Mouse (Mus musculus) embryonic facial prominence, embryonic 15.5 days (tissue): ENCODE data around the gene Anks3. TPM values are rescaled to one million over a fixed set of nuclear protein-coding genes. Genes with fewer than 3 reads are reported as not detected.

ENCODE experiments used
- ATAC-seq: fragments of 200-750 bp; cut with Nextera tagmentation; 2 replicates; pipeline ENCODE4 v1.8.0; 2017; ENCODE audit warnings: low read depth, moderate TSS enrichment; ENCODE audit not compliant: insufficient number of reproducible peaks, low FRiP score, low TSS enrichment
- H3K27ac ChIP-seq: fragments of 300-500 bp; sonication (generic); replicated peaks from 2 replicates; pipeline ENCODE4 v1.5.1; 2015; ENCODE audit warnings: mild to moderate bottlenecking, inconsistent platforms
- H3K27me3 ChIP-seq: fragments of 300-500 bp; sonication (generic); 2 replicates; pipeline ENCODE4 v1.6.1; 2015; ENCODE audit warnings: inconsistent platforms
- H3K36me3 ChIP-seq: fragments of 300-500 bp; sonication (generic); 2 replicates; pipeline ENCODE4 v1.6.1; 2015; ENCODE audit warnings: mild to moderate bottlenecking, inconsistent platforms
- H3K4me1 ChIP-seq: fragments of 300-500 bp; sonication (generic); 2 replicates; pipeline ENCODE4 v1.6.1; 2015; ENCODE audit warnings: inconsistent platforms
- H3K4me2 ChIP-seq: fragments of 300-500 bp; sonication (generic); replicated peaks from 2 replicates; pipeline ENCODE4 v1.6.1; 2015; ENCODE audit warnings: mild to moderate bottlenecking, inconsistent platforms
- H3K4me3 ChIP-seq: fragments of 300-500 bp; sonication (generic); replicated peaks from 2 replicates; pipeline ENCODE4 v1.5.1; 2015; ENCODE audit warnings: mild to moderate bottlenecking, inconsistent platforms
- H3K9ac ChIP-seq: fragments of 300-500 bp; sonication (generic); 2 replicates; pipeline ENCODE4 v1.6.1; 2015; ENCODE audit warnings: inconsistent platforms
- H3K9me3 ChIP-seq: fragments of 300-500 bp; sonication (generic); replicated peaks from 2 replicates; pipeline ENCODE4 v1.6.1; 2016; ENCODE audit warnings: inconsistent platforms
- WGBS: fragments of 180-500 bp; shearing (Covaris S2); methylation state at CpG from one replicate; pipeline ENCODE4 v1.1.7; 2015; 5-methylcytosine and 5-hydroxymethylcytosine counted together
- polyA plus RNA-seq: library from polyadenylated mRNA; unstranded; fragments of >200 nt; fragmentation: Nextera tagmentation; extraction: Ambion mirVana; gene quantifications from 2 replicates; pipeline ENCODE4 v1.2.1, GENCODE M21; 2015

Anks3 gene
- polyA plus RNA-seq, 1 experiment from 2014 or later, result 72.8 TPM

DNA sequence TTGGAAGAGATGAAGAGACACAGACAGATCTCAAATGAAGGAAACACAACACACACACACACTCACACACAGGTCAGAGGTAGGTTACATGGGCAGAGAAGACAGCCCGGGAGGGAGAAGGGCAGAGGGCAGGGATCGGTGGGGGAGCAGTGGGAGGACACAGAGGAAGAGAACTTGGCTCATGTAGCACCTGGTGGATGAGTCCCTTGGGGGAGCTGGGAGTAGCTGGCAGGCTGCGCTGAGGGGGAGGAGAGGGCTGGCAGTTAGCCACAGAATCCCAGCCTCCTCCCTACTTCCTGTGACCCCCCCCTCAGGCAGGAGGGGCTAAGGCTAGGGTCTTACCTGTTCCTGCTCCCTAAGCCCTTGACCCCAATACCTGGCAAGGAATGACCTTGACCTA, 33.5 kb upstream of the Anks3 start, which contains the start of gene Sept12:
TSS of gene Sept12 (minus strand) at position 300 of the 400 bp plus-strand sequence.
- no peak within 1 kb of the TSS for H3K4me2 ChIP-seq
- 43% methylated on average over 3 of the region's 3 CpGs for WGBS
- no peaks in the 10 kb centered on the region for H3K9me3 ChIP-seq
- H3K9ac ChIP-seq, result no peak within 1 kb of the TSS
- H3K27ac ChIP-seq, result no peak within 1 kb of the TSS
- no peaks in the 10 kb centered on the region for H3K36me3 ChIP-seq
- H3K4me3 ChIP-seq, result no peak within 1 kb of the TSS
- no peaks in the 10 kb centered on the region for H3K4me1 ChIP-seq
- H3K27me3 ChIP-seq, result no peaks in the 10 kb centered on the region
- no peak for ATAC-seq

GRCm38 (mm10) chr16:4993276-4993675, 29.3 kb upstream of the Anks3 start:
- 78% methylated on average over 4 of the region's 4 CpGs for WGBS
- no peak overlapping the region for H3K27ac ChIP-seq

GRCm38 (mm10) chr16:4984717-4985116, 20.7 kb upstream of the Anks3 start:
- no peak for ATAC-seq
- no peak overlapping the region for H3K4me3 ChIP-seq
- no peak overlapping the region for H3K9ac ChIP-seq
- 91% methylated on average over 12 of the region's 12 CpGs for WGBS
- H3K4me2 ChIP-seq, result no peak overlapping the region
- H3K36me3 ChIP-seq, result no peaks in the 10 kb centered on the region
- H3K27me3 ChIP-seq, result no peaks in the 10 kb centered on the region
- H3K4me1 ChIP-seq, result no peaks in the 10 kb centered on the region
- no peaks in the 10 kb centered on the region for H3K9me3 ChIP-seq
- H3K27ac ChIP-seq, result no peak overlapping the region

More at GRCm38 (mm10) chr16:4993276-4993675, 29.3 kb upstream of the Anks3 start:
- Histone ChIP-seq H3K9me3 (no peaks in the 10 kb centered on the region), H3K27me3 (no peaks in the 10 kb centered on the region), H3K9ac (no peak overlapping the region), H3K4me2 (no peak overlapping the region), H3K4me1 (no peaks in the 10 kb centered on the region), H3K36me3 (no peaks in the 10 kb centered on the region), H3K4me3 (no peak overlapping the region)
- no peak for ATAC-seq

DNA sequence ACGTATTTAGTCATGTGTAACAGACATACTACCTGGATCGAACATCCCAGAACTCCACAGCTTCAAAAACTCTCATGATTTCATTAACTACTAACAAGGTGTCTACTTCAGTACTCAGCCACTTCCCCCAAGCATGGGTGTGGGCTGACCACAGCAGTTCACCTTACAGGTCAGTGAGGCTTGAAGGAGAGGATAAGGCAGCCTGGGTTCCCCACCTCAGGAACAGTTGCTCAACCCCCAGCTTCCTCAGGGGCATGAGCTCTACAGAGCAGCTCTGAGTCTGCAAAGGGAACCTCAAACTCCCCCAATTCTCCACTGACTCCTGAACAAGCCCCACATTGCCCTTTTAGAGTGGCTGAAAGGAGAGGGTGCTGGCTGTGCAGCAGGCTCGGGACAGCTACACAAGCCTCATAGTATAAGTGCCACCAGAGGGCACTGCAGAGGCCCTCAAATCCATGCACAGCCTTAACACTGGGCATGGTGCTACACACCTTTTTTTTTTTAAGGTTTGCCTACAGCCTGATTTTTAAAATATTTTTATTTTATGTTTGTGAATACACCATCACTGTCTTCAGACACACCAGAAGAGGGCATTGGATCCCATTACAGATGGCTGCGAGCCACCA, 15.9 kb upstream of the Anks3 start:
- 67% methylated on average over 4 of the region's 4 CpGs for WGBS
- H3K9ac ChIP-seq, result no peak overlapping the region
- no peaks in the 10 kb centered on the region for H3K4me1 ChIP-seq
- H3K4me2 ChIP-seq, result no peak overlapping the region
- H3K36me3 ChIP-seq, result no peaks in the 10 kb centered on the region
- no peaks in the 10 kb centered on the region for H3K27me3 ChIP-seq
- ATAC-seq, result no peak; the same call in 1 of the 2 replicates
- no peak overlapping the region for H3K27ac ChIP-seq
- no peak overlapping the region for H3K4me3 ChIP-seq
- H3K9me3 ChIP-seq, result no peaks in the 10 kb centered on the region

- no peak overlapping the region for H3K4me2 ChIP-seq
- no peaks in the 10 kb centered on the region for H3K4me1 ChIP-seq
- no peak for ATAC-seq
- H3K9me3 ChIP-seq, result no peaks in the 10 kb centered on the region
- H3K4me3 ChIP-seq, result no peak overlapping the region
- no peaks in the 10 kb centered on the region for H3K27me3 ChIP-seq
- H3K9ac ChIP-seq, result no peak overlapping the region
- no peaks in the 10 kb centered on the region for H3K36me3 ChIP-seq
- H3K27ac ChIP-seq, result no peak overlapping the region
- 56% methylated on average over 5 of the region's 5 CpGs for WGBS
Measured at GRCm38 (mm10) chr16:4978275-4979051, 14.5 kb upstream of the Anks3 start.

- no peaks in the 10 kb centered on the region for H3K27me3 ChIP-seq
- no peak overlapping the region for H3K4me2 ChIP-seq
- H3K4me1 ChIP-seq, result no peaks in the 10 kb centered on the region
- no peak overlapping the region for H3K9ac ChIP-seq
- no peaks in the 10 kb centered on the region for H3K36me3 ChIP-seq
- no peak for ATAC-seq
- WGBS, result 60% methylated on average over 2 of the region's 2 CpGs
- no peak overlapping the region for H3K4me3 ChIP-seq
- H3K9me3 ChIP-seq, result no peaks in the 10 kb centered on the region
- H3K27ac ChIP-seq, result no peak overlapping the region
Measured at GRCm38 (mm10) chr16:4976180-4976579, 12.2 kb upstream of the Anks3 start.

DNA sequence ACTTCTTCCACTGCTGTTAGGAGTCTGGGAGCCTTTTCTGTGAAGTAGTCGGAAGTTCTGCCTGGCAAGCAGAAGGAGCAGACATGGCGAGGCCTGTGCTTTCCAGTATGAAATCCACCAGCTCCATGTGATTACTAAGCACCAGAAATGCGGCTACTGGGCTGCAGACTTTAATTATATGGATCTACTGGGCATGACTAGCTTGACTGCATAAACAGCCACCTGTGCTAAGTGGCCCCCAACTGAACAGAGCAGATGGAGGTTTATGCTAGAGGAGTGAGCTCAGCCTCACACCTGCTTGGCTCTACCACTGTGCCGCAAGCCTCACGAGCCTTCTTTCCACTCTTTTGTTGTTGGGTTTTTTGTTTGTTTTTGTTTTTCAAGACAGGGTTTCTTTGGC, 10.5 kb upstream of the Anks3 start:
- Histone ChIP-seq H3K4me3 (no peak overlapping the region), H3K27ac (no peak overlapping the region), H3K36me3 (no peaks in the 10 kb centered on the region), H3K9ac (no peak overlapping the region), H3K27me3 (no peaks in the 10 kb centered on the region), H3K9me3 (no peaks in the 10 kb centered on the region), H3K4me2 (no peak overlapping the region), H3K4me1 (no peaks in the 10 kb centered on the region)
- 85% methylated on average over 5 of the region's 5 CpGs for WGBS
- no peak for ATAC-seq

DNA sequence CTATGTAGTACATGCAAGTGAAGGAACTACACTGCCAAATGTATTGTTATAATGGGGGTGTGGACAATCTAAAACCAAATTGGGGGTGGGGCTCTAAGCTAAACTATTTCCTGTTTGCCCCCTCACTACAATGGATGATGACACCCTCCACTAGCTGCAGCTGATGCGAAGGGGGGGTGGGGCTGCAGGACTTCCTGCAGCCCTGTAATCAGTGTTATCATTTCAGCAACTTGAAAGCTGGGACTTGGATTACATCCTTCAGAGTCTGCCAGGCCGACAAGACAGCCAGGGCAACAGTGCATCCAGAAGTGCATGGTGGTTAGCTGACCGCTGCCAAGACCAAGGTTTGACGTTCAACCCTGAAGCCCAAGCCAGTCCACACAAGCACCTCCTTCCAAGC, 7.6 kb upstream of the Anks3 start:
- ATAC-seq, result no peak
- WGBS, result 71% methylated on average over 4 of the region's 4 CpGs
- H3K27ac ChIP-seq, result no peak overlapping the region

DNA sequence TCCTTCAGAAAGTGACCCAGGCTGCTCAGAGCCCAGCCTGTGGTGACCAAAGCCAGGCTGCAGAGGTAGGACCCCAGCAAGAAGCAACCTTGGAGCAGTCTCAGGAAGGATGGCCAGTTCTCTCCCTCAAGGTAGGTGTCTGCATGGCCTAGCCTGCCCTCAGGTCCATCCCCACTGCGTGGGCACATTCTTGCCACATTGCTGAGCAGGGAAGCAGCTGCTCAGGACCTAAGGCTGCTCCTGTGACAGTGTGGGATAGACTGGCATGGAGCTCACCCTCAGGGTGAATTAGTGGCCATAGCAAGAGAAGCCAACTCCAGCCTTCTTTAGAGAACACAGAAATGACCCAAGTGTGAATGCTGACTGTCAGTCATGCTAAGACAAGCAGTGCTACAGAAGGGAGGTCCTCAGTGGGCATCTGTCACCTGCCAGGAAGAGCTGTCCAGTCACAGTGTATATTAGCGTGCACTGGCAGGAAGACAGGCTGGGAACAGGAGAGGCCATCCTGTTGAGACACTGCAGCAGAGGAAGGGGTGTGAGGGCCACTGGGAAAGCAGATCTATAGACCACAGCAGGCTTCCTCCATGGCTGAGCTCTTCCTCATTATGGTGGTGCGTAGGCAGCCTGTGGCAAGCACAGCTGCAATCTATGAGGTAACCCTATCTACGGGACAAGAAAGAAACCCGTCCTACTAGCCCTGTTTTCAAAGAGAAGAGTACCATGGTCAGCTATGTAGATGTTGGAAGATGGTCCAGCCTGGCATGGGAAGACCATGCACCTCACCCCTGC, 5.2 kb upstream of the Anks3 start:
- 76% methylated on average over 5 of the region's 5 CpGs for WGBS
- H3K9ac ChIP-seq, result no peak overlapping the region
- H3K4me3 ChIP-seq, result no peak overlapping the region
- H3K9me3 ChIP-seq, result no peaks in the 10 kb centered on the region
- H3K27me3 ChIP-seq, result no peaks in the 10 kb centered on the region
- H3K36me3 ChIP-seq, result no peaks in the 10 kb centered on the region
- no peak for ATAC-seq
- H3K4me1 ChIP-seq, result peaks cover 6% of the 10 kb centered on the region; the same call in 1 of the 2 replicates
- no peak overlapping the region for H3K27ac ChIP-seq
- H3K4me2 ChIP-seq, result no peak overlapping the region

More for the DNA sequence above, 7.6 kb upstream of the Anks3 start:
- no peak overlapping the region for H3K4me3 ChIP-seq
- no peak overlapping the region for H3K4me2 ChIP-seq
- H3K9ac ChIP-seq, result no peak overlapping the region
- H3K27me3 ChIP-seq, result no peaks in the 10 kb centered on the region
- H3K4me1 ChIP-seq, result no peaks in the 10 kb centered on the region
- no peaks in the 10 kb centered on the region for H3K36me3 ChIP-seq
- H3K9me3 ChIP-seq, result no peaks in the 10 kb centered on the region

GRCm38 (mm10) chr16:4968426-4968825, 4.4 kb upstream of the Anks3 start:
- WGBS, result 78% methylated on average over 3 of the region's 3 CpGs
- no peak overlapping the region for H3K4me3 ChIP-seq
- H3K36me3 ChIP-seq, result no peaks in the 10 kb centered on the region
- H3K27ac ChIP-seq, result no peak overlapping the region
- ATAC-seq, result no peak
- H3K4me2 ChIP-seq, result no peak overlapping the region
- no peak overlapping the region for H3K9ac ChIP-seq
- no peaks in the 10 kb centered on the region for H3K27me3 ChIP-seq
- peaks cover 7% of the 10 kb centered on the region for H3K4me1 ChIP-seq
- no peaks in the 10 kb centered on the region for H3K9me3 ChIP-seq
